Mouse (Mus musculus): ENCODE results near the gene Cyp2c66.
"Not testable (repeated sequence)": the region's sequence is repeated elsewhere in the genome, so short reads cannot be mapped to it uniquely, and the experiment has no call there.

- not testable (repeated sequence) for TF ChIP-seq POLR2A (IDR thresholded peaks at IDR 0.05; ENCODE audit: borderline replicate concordance, control insufficient read depth, low read depth, low read length); CTCF (IDR thresholded peaks at IDR 0.05; ENCODE audit: control insufficient read depth, insufficient read depth, low read length)
Measured at GRCm38 (mm10) chr19:39098779-39099178, 14.9 kb upstream of the Cyp2c66 start.

Data from bone marrow, adult 2 months (tissue).